Mouse (Mus musculus): ENCODE data around the gene Capn13. TPM values are rescaled to one million over a fixed set of nuclear protein-coding genes. Genes with fewer than 3 reads are reported as not detected.
"Not testable (repeated sequence)": the region's sequence is repeated elsewhere in the genome, so short reads cannot be mapped to it uniquely, and the experiment has no call there.

Capn13 gene
- polyA plus RNA-seq, 2 experiments from 2014 or later, result not detected

DNA sequence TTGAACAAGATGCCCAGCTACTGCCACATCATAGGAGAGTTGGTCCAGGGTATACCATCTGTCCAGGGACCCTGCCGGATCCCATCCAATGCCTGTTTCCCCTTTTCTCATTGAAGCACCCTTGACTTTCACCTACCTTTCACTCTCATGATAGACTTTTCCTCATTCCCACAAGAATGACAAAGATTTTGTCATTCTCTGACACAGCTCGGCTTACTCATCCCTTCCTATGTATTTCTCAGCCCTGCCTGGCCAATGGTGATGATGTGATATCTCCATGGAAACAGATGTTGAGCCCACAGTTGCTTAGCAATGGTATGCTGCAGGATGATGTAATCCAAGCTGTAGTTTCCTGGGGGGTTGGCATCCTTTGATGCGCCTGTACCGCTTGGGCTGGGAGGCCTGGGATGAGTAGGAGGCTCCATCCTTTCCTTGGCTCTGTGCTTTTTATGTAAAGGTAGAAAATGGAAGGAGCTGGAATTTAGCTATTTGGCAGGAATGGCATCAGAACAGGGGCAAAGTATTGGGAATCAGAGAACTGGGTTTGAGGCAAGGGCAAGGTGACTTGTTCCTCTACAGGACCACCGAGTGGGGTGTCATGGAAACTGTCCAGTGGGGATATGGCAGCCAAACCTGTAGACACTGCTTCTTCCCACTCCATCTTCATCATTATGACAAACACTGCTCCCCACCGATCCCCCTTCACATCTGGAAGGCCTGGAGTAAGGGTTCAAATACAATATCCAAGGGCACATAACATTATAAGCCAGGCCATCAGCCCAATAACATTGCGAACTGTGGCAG lies 128.7 kb downstream of the Capn13 start:
- ATAC-seq, result no peak

DNA sequence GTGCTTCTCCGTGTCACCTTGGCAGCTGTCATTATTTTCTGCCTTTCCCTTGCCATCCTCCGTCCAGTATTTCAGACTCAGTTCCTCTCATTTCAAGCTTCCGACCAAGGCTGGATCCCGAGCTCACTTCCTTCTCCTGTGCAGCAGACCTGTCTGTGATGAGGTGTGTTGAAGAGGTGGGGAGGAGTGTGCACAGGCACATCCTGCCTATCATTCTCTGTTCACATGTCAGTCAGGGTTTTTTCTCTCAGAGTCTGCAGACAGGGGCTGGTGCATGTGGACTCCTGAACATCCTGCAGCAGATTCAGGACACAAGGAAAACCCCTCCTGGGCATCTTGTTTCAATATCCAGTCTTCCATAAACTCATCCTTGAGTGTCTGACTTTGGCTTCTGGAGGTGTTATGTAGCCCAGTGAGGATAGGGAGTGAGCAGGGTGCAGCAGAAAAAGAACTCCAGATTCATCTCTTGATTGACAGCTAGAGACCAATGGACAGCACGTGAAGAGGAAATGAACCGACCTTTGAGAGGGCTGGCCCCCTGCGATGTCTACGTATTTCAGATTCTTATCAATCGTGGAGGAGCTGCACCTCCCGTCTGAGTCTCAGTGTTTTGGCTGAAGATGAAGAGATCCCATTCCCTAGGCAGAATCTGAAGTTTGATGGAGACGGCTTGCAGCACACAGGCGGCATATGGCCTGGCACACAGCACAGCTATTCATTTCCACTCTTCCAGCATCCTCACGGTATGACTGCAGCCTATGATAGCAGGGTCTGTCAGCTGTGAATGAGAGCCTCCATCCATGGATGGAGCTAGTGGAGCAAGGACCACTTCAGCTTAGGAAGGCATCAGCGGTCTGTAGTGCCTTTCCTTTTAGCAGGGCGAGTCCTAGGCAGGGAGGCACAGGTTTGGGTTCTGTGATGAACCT lies 129.5 kb downstream of the Capn13 start:
- peak; percentile 86 for ATAC-seq

GRCm38 (mm10) chr17:73263077-73263501 lies 137.6 kb downstream of the Capn13 start:
- ATAC-seq, result peak; percentile 98

GRCm38 (mm10) chr17:73262558-73262957 lies 138.1 kb downstream of the Capn13 start:
- no peak for ATAC-seq

DNA sequence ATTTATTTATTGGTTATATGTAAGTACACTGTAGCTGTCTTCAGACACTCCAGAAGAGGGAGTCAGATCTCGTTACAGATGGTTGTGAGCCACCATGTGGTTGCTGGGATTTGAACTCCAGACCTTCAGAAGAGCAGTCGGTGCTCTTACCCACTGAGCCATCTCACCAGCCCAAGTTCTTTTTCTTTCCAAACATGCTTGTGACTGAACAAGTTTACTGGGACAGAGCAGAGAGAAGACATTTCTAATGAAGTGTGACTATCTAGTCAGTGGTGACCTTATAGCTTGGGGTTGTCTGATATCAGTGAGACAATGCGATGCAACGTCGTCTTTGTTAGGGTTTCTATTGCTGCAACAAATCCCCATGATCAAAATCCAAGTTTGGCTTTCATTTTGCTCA lies 141.4 kb downstream of the Capn13 start:
- ATAC-seq, result not testable (repeated sequence)

- no peak for ATAC-seq
Measured at GRCm38 (mm10) chr17:73258620-73259019, 142.0 kb downstream of the Capn13 start.
